20 mouse cellular contexts compared by ENCODE assay signal in the genomic region with DNA sequence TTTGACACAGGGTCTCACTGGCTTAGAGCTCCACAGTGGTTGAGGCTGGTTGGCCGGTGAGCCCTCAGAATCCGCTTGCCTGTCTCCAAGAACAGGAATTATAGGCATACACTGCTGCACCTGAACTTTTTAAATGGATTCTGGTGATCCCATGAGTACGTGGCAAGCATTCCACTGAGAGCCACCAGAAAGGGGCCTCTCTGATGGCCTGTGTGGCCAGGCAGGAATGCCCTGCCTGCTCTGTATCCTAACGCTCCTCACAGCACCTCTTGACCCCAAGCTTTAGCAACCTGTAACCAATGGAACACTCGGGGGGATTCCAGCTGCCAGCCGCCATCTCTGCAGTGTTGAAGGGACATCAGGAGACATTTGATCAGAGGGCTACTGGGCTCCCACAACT. TPM values are rescaled to one million over a fixed set of nuclear protein-coding genes. Genes with fewer than 3 reads are reported as not detected.
A peak's percentile ranks its signal among the peaks of the same experiment; 100 is the strongest.
DNase-seq lines count a peak whose midpoint lies in the region; ATAC-seq lines count a peak whose summit lies in the region.
"Had no signal": no experiment of that assay in that cellular context is flagged by ENCODE, and none has a peak within 500 bp of the region (broad histone marks: within the 10 kb centered on the region; RNA-seq: fewer than 3 reads in every experiment).

No protein-coding gene starts in this region.

- H3K79me2 ChIP-seq in macrophage (ENCODE audit: inconsistent target) = no peaks in the 10 kb centered on the region

- 84% methylated on average over 6 of the region's 6 CpGs for WGBS in hindbrain, embryonic 10.5 days
- 82% methylated on average over 6 of the region's 6 CpGs for WGBS in hindbrain, embryonic 12.5 days
- 87% methylated on average over 6 of the region's 6 CpGs for WGBS in neural tube, embryonic 15.5 days
- WGBS in macrophage (ENCODE audit: missing documents) = 97% methylated on average over 6 of the region's 6 CpGs

- H3K27ac ChIP-seq in hindbrain, embryonic 10.5 days = peak overlapping the region; percentile 95
- H3K27ac ChIP-seq in hindbrain, embryonic 12.5 days = no peak overlapping the region
- H3K27ac ChIP-seq in neural tube, embryonic 15.5 days (replicated peaks) = no peak overlapping the region
- peak overlapping the region; percentile 89 for H3K27ac ChIP-seq in macrophage
- H3K27ac ChIP-seq: liver, embryonic 13.5 days had no signal

- H3K9me3 ChIP-seq in hindbrain, embryonic 10.5 days = no peaks in the 10 kb centered on the region
- H3K9me3 ChIP-seq in hindbrain, embryonic 12.5 days (replicated peaks) = no peaks in the 10 kb centered on the region
- H3K9me3 ChIP-seq in neural tube, embryonic 15.5 days (replicated peaks) = no peaks in the 10 kb centered on the region
- H3K9me3 ChIP-seq: kidney, embryonic 15.5 days; limb, embryonic 13.5 days; liver, embryonic 13.5 days; megakaryocyte, embryonic 14.5 days had no signal

- no peak overlapping the region for H3K9ac ChIP-seq in hindbrain, embryonic 12.5 days
- no peak overlapping the region for H3K9ac ChIP-seq in neural tube, embryonic 15.5 days (replicated peaks)

- no peak overlapping the region for H3K4me3 ChIP-seq in hindbrain, embryonic 10.5 days
- no peak overlapping the region for H3K4me3 ChIP-seq in hindbrain, embryonic 12.5 days
- no peak overlapping the region for H3K4me3 ChIP-seq in neural tube, embryonic 15.5 days (replicated peaks)
- H3K4me3 ChIP-seq in macrophage (ENCODE audit: inconsistent target) = no peak overlapping the region

- H3K27me3 ChIP-seq in hindbrain, embryonic 10.5 days (ENCODE audit: insufficient read depth, poor library complexity, severe bottlenecking) = peaks cover 8% of the 10 kb centered on the region; the same call in 1 of the 2 replicates
- no peaks in the 10 kb centered on the region for H3K27me3 ChIP-seq in hindbrain, embryonic 12.5 days
- H3K27me3 ChIP-seq in neural tube, embryonic 15.5 days (replicated peaks) = no peaks in the 10 kb centered on the region
- H3K27me3 ChIP-seq: limb, embryonic 13.5 days; liver, embryonic 13.5 days had no signal

- H3K4me2 ChIP-seq in hindbrain, embryonic 12.5 days (replicated peaks) = no peak overlapping the region
- peak overlapping the region; percentile 67; the same call in 1 of the 2 replicates for H3K4me2 ChIP-seq in neural tube, embryonic 15.5 days

- DNase-seq in cerebellum, adult 11-12 months = peak; percentile 36
- no peak for DNase-seq in cerebellum, adult 8-10 months
- peak; percentile 2 for DNase-seq in hindbrain, embryonic 10.5 days (ENCODE audit: low spot score)
- DNase-seq in neural tube, embryonic 10.5 days (ENCODE audit: extremely low spot score, low spot score) = no peak
- no peak for DNase-seq in spleen, postnatal 4 days (ENCODE audit: low spot score in 2 of 2)
- DNase-seq: cerebellum, postnatal 10 days; heart, postnatal 10 days; kidney, postnatal 36 days; liver, embryonic 13.5 days; lung, embryonic 14.5 days; midbrain, embryonic 14.5 days had no signal

- peaks cover 33% of the 10 kb centered on the region for H3K4me1 ChIP-seq in hindbrain, embryonic 10.5 days (replicated peaks)
- peaks cover 12% of the 10 kb centered on the region for H3K4me1 ChIP-seq in hindbrain, embryonic 12.5 days
- H3K4me1 ChIP-seq in neural tube, embryonic 15.5 days = peaks cover 16% of the 10 kb centered on the region

- ATAC-seq in hindbrain, embryonic 12.5 days (ENCODE audit: low FRiP score) = no peak
- ATAC-seq in neural tube, embryonic 15.5 days (ENCODE audit: low FRiP score) = no peak
- ATAC-seq: activated CD4-positive, CD25-positive, alpha-beta regulatory T cell, adult 4 months; inflammation-experienced regulatory T-cells, adult 6 months had no signal

- no peaks in the 10 kb centered on the region for H3K36me3 ChIP-seq in hindbrain, embryonic 10.5 days
- H3K36me3 ChIP-seq in hindbrain, embryonic 12.5 days = no peaks in the 10 kb centered on the region
- H3K36me3 ChIP-seq in neural tube, embryonic 15.5 days = no peaks in the 10 kb centered on the region
- H3K36me3 ChIP-seq in macrophage (ENCODE audit: inconsistent target) = no peaks in the 10 kb centered on the region
- H3K36me3 ChIP-seq: kidney, embryonic 15.5 days; limb, embryonic 13.5 days; liver, embryonic 13.5 days had no signal

RNA-seq across cellular contexts. Expression of gene Lrrc27, which starts 1.0 kb away (rescaled TPM):
- 4.1 and 4.9 TPM in 2 replicates for polyA plus RNA-seq in hindbrain, embryonic 10.5 days (2016; fragmentation: Nextera tagmentation; extraction: Ambion mirVana)
- polyA plus RNA-seq in hindbrain, embryonic 12.5 days (2016; fragmentation: Nextera tagmentation; extraction: Ambion mirVana) = 3.2 and 5.3 TPM in 2 replicates
- polyA plus RNA-seq in neural tube, embryonic 15.5 days (2015; fragmentation: Nextera tagmentation; extraction: Ambion mirVana) = 4.4 and 5.1 TPM in 2 replicates
- total RNA-seq in macrophage (2018; cell fraction: chromatin; rRNA removed) = 10 to 100 TPM in 25 of 26 experiments, 1 to 10 TPM in 1; 6.5 to 82.5 (median 31.4) TPM
- total RNA-seq in macrophage (2018; cell fraction: cytosol; rRNA removed) = 10 to 100 TPM; 20.5 to 77.7 (median 44.0) TPM
- 100 to 1,000 TPM in 2 of 26 experiments, 10 to 100 TPM in 23, 1 to 10 TPM in 1; 7.1 to 116 (median 41.1) TPM for total RNA-seq in macrophage (2018; cell fraction: nucleus; rRNA removed)
- 73.4 to 159 TPM (median 94.3 TPM) in 3 replicates for polyA plus RNA-seq in macrophage (2018)

RNA-seq across cellular contexts. Expression of gene Stk32c, which starts 1.3 kb away (rescaled TPM):
- 0.35 and 0.60 TPM in 2 replicates for polyA plus RNA-seq in hindbrain, embryonic 10.5 days (2016; fragmentation: Nextera tagmentation; extraction: Ambion mirVana)
- 0.65 and 0.68 TPM in 2 replicates for polyA plus RNA-seq in hindbrain, embryonic 12.5 days (2016; fragmentation: Nextera tagmentation; extraction: Ambion mirVana)
- 2.5 TPM in 2 replicates for polyA plus RNA-seq in neural tube, embryonic 15.5 days (2015; fragmentation: Nextera tagmentation; extraction: Ambion mirVana)
- 1 to 10 TPM in 7 of 26 experiments, under 1 TPM in 16, not detected in 3; 0.31 to 2.4 (median 0.62) TPM for total RNA-seq in macrophage (2018; cell fraction: chromatin; rRNA removed)
- total RNA-seq in macrophage (2018; cell fraction: cytosol; rRNA removed) = under 1 TPM in 24 of 26 experiments, not detected in 2; 0.07 to 0.26 (median 0.15) TPM
- 1 to 10 TPM in 2 of 26 experiments, under 1 TPM in 12, not detected in 12; 0.23 to 1.5 (median 0.38) TPM for total RNA-seq in macrophage (2018; cell fraction: nucleus; rRNA removed)
- polyA plus RNA-seq in macrophage (2018) = 0.17 to 0.21 TPM (median 0.19 TPM) in 3 replicates
- polyA plus RNA-seq: heart, embryonic 11.5 days; liver, embryonic 13.5 days had no signal

RNA-seq across cellular contexts. Expression of gene Pwwp2b, which starts 36.5 kb away (rescaled TPM):
- 4.7 and 5.2 TPM in 2 replicates for polyA plus RNA-seq in hindbrain, embryonic 10.5 days (2016; fragmentation: Nextera tagmentation; extraction: Ambion mirVana)
- 4.3 and 5.1 TPM in 2 replicates for polyA plus RNA-seq in hindbrain, embryonic 12.5 days (2016; fragmentation: Nextera tagmentation; extraction: Ambion mirVana)
- 5.8 and 8.4 TPM in 2 replicates for polyA plus RNA-seq in neural tube, embryonic 15.5 days (2015; fragmentation: Nextera tagmentation; extraction: Ambion mirVana)
- 100 to 1,000 TPM in 1 of 26 experiments, 10 to 100 TPM in 25; 20.0 to 106 (median 39.1) TPM for total RNA-seq in macrophage (2018; cell fraction: chromatin; rRNA removed)
- 10 to 100 TPM; 12.0 to 39.3 (median 24.7) TPM for total RNA-seq in macrophage (2018; cell fraction: cytosol; rRNA removed)
- total RNA-seq in macrophage (2018; cell fraction: nucleus; rRNA removed) = 10 to 100 TPM; 13.7 to 86.6 (median 34.0) TPM
- polyA plus RNA-seq in macrophage (2018) = 25.2 to 32.3 TPM (median 28.0 TPM) in 3 replicates

Comparison
In these comparisons a context has a peak if more than half of its experiments do, and no peak if none do; other contexts are left out.
1. DNase-seq: peak in cerebellum, adult 11-12 months (single experiment) and hindbrain, embryonic 10.5 days (single experiment); none in cerebellum, adult 8-10 months (single experiment), neural tube, embryonic 10.5 days (single experiment) and spleen, postnatal 4 days (0 of 2).
2. H3K27ac ChIP-seq: peak in hindbrain, embryonic 10.5 days (single experiment) and macrophage (single experiment); none in hindbrain, embryonic 12.5 days (single experiment) and neural tube, embryonic 15.5 days (single experiment).
3. RNA of gene Lrrc27, which starts 1.0 kb away (polyA plus RNA-seq): 73.4 to 159 TPM in macrophage; 4.4 to 5.1 TPM in neural tube, embryonic 15.5 days, 4.1 to 4.9 TPM in hindbrain, embryonic 10.5 days and 3.2 to 5.3 TPM in hindbrain, embryonic 12.5 days; every median in the first group is over 10 times any median in the second.